Mouse (Mus musculus) frontal cortex, postnatal 10 days (tissue): ENCODE measurements around the gene 1700049E17Rik2.
"Not testable (repeated sequence)": the region's sequence is repeated elsewhere in the genome, so short reads cannot be mapped to it uniquely, and the experiment has no call there.

ENCODE experiments used
- DNase-seq, 2 experiments: peaks; one replicate each; pipeline ENCODE4 v3.0.0; 2022; ENCODE audit warnings: low spot score in 2 of 2, mixed read lengths in 1 of 2

1700049E17Rik2 gene

GRCm38 (mm10) chr14:41572911-41573310, at the start of gene 1700049E17Rik2:
TSS of gene 1700049E17Rik2 (plus strand) at chr14:41573211.
- DNase-seq = not testable (repeated sequence)

- DNase-seq = not testable (repeated sequence)
Observed at GRCm38 (mm10) chr14:41524695-41525094, 48.3 kb upstream of the 1700049E17Rik2 start.

DNA sequence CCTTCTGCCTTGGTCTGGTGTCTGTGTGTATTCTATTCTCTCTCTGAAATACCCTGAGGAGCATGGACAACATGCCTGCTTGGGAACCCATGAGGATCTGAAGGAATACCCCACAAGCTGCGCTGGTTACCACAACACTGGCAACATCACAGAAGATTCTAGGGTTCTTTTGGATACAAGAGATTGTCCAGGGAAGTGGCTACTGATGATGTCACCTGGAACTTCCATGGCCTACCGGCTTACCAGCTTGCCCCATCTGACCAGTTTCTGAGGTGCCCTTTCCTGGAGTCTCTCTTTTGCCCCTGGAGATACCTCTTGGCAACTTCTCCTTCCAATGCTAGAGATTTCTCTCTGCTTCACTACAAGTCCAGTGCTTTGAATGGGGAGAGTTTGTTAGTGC, 17.5 kb upstream of the 1700049E17Rik2 start, which contains the start of gene Gm7970:
Gene Gm7970, minus strand, starts transcription at position 101 of the 400 bp plus-strand sequence.
- DNase-seq = peak in 1 of 2 experiments; percentile 1

DNA sequence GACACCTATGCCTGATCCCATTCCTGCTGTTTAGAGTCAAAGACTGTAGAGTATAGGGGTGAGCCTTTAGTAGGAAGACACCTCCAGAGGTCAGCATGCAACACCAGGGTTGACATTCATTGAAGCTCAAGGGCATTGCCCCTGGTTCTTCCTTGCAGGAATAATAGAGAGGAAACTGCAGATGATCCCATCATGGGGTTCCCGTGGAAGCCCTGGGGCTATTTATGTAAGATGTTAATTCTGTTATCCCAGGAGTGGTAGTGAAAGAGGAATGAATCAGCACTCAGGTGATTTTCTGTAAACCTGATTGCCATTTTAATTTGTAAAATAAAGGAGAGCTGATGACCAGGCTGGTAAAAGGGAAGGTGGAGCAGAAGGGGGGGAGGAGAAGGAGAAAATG, 13.3 kb downstream of the 1700049E17Rik2 start:
- DNase-seq = not testable (repeated sequence)

DNA sequence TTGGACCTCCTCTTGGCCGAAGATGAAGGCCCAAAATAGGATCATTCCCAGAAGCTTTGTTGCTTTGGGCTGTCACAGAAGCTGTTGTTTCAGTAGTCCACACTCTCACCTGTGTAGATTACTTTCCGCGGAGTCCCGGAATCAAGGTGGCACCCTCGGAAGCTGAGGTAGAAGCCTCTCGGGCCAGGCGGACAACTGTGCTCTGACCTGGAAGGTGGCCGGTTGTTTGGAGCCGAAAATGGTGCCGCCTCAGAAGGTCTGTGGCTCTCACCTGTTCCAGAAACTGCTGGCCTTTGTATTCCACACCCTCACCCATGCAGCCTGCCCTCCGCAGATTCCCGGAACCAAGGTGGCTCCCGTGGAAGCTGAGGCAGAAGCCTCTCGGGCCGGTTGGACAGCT, 27.9 kb downstream of the 1700049E17Rik2 start:
- not testable (repeated sequence) for DNase-seq

- DNase-seq = not testable (repeated sequence)
Observed at GRCm38 (mm10) chr14:41610690-41611089, 37.7 kb downstream of the 1700049E17Rik2 start.

DNA sequence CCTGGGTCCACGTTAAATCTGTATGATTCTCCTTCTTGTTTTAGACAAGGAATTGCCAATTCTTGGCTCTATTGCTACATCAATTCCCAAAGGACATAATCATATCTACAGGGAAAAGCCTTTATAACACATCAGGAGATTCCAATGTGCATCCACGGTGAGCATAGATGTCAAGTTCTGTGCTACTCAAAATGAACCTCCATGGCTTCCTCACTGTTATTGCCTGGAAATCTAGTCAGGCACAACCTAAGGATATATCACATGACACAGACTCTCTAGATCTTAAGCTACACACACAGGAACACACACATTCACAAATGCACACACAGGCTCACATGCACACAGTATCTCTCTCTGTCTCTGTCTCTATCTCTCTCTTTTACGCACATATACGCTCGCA, 49.5 kb downstream of the 1700049E17Rik2 start:
- DNase-seq = not testable (repeated sequence)

GRCm38 (mm10) chr14:41624512-41624911, 51.5 kb downstream of the 1700049E17Rik2 start, which contains the start of gene Gm3072:
TSS of gene Gm3072 (minus strand) at chr14:41624612.
- not testable (repeated sequence) for DNase-seq

GRCm38 (mm10) chr14:41630144-41630543, 57.1 kb downstream of the 1700049E17Rik2 start:
- DNase-seq = not testable (repeated sequence)
